Mouse (Mus musculus): ENCODE data around the gene Olfr1013.

Olfr1013 gene

GRCm38 (mm10) chr2:85766798-85767197 is at the start of gene Olfr1013:
TSS of gene Olfr1013 (plus strand) at chr2:85767098.
- no peak for DNase-seq (ENCODE audit: low read depth, low spot score)

- DNase-seq (ENCODE audit: low read depth, low spot score), result peak; percentile 28
Observed at GRCm38 (mm10) chr2:85725793-85726192, 41.1 kb upstream of the Olfr1013 start.

DNA sequence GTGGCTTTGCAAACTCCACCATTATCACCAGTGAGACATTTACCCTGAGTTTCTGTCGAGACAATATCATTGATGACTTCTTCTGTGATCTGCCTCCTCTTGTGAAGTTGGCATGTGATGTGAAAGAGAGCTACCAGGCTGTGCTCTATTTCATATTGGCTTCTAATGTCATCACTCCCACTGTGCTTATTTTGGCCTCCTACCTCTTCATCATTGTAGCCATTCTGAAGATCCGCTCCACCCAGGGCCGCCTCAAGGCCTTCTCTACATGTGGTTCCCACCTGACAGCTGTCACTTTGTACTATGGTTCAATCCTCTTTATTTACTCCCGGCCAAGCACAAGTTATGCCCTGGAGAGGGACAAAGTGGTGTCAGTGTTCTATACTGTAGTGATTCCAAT is 13.1 kb upstream of the Olfr1013 start:
- DNase-seq (ENCODE audit: low read depth, low spot score), result no peak

- DNase-seq (ENCODE audit: low read depth, low spot score), result no peak
Observed at GRCm38 (mm10) chr2:85762666-85763065, 4.2 kb upstream of the Olfr1013 start, which contains the start of gene Olfr1012. TSS of gene Olfr1012 (minus strand) at chr2:85762766.

DNA sequence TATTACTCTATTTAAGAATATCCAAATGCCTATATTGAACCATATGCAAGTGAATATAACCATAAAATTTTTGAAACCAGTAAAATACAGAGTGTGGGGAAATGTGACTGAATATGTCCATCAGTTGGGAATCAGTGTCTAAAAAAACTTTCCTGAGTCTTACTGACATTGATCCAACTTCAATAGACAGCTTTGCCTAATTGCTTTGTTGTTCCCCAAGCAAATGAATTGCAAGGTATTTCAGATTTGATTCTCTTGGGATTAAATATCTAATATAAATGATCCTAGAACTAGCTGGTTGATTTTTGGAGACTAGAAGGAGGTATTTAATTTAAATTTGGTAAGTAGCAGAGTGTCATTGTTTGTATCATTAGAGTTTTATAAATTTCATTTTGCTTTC is 5.5 kb downstream of the Olfr1013 start, which contains the start of gene Olfr1014:
Olfr1014 (plus strand) TSS at position 301 of the 400 bp plus-strand sequence.
- DNase-seq (ENCODE audit: low read depth, low spot score), result no peak

DNA sequence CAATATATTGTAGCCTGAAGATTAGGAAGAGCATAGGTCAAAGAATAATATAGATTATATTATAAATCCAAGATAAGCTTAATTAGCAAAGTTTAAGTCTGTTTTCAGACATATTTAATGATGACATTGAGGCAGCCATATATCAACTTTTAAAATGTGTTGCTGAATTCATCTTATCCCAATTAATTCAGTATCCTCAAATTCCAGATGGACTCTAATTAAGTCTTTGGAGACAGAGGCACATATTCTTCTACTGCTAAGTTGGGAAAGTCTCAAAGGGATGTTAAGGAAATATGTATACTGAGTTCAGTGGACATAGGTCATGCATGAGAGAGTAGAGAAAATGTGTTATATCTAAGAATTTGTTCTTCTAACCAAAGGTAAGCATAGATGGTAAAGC is 14.8 kb downstream of the Olfr1013 start, which contains the start of gene Olfr1015:
Olfr1015 (plus strand) TSS at position 301 of the 400 bp plus-strand sequence.
- DNase-seq (ENCODE audit: low read depth, low spot score), result no peak

DNA sequence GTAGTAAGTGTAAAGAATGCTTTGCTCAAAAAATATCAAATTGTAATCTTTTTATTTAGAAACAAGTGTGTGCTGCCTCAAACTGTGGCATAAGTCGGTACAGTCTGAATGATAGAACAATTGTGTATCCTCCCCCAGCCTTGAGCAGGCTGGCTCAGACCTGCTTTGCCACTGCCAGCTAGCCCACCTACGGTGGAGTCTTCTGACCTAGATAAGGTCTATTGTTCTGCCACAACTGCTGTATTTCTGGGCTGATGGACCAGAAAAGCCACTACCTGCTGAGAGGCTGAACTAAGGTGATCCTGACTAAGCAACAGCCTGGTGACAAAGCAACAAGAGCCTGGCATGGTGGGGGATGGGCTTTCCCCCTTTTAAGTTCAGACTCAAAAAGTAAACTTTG is 25.4 kb downstream of the Olfr1013 start:
- no peak for DNase-seq (ENCODE audit: low read depth, low spot score)

GRCm38 (mm10) chr2:85802444-85802843 is 35.5 kb downstream of the Olfr1013 start, which contains the start of gene Olfr1016:
TSS of gene Olfr1016 (minus strand) at chr2:85802544.
- no peak for DNase-seq (ENCODE audit: low read depth, low spot score)

DNA sequence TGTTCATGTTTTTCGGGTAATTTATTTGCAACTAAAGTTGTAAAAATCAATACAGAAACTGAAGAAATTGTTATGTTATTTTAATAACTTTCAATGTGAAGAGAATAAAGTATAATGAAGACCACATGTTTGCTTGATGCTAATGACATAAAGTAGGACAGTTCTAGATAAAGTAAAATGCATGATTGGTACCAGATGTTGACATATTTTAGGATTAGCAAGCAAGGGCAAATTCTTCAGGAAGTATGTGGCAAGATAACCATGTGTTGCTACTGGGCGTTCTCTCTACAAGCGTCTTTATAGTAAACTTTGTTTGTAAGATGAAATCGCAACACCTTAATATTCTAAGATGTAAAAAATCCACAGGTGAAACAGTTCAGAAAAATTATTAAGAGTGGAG is 37.6 kb downstream of the Olfr1013 start:
- peak; percentile 13 for DNase-seq (ENCODE audit: low read depth, low spot score)

DNA sequence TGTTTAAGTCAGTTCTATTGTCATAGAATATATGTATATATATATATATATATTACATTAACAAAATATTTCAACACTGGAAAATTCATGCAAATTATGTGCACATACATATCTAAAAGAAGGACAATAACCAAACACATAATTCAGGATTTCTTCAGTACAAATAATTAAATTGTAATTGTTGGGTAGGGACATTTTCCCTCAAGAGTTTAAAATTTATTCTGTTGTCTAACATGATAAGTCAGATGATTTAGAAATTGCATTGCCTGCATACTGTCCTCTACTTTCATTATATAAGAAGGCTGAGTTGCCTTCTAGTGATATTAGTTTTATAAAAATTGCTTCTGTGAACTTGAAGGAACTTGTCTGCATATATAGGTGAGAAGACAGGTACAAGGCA is 51.3 kb downstream of the Olfr1013 start, which contains the start of gene Olfr1018:
Olfr1018 (plus strand) TSS at position 301 of the 400 bp plus-strand sequence.
- no peak for DNase-seq (ENCODE audit: low read depth, low spot score)
